Mouse (Mus musculus) urinary bladder, postnatal 36 days (tissue): ENCODE data around the gene Mss51.

ENCODE experiments used
- DNase-seq, 2 experiments: peaks; one replicate each; pipeline ENCODE4 v3.0.0; 2022; ENCODE audit warnings: low spot score in 2 of 2, mixed read lengths in 1 of 2

Mss51 gene

GRCm38 (mm10) chr14:20451765-20452331 lies 44.9 kb downstream of the Mss51 start, which contains the start of gene Cfap70:
Gene Cfap70, minus strand, starts transcription at chr14:20452226.
- peak; percentile 65 to 67 for DNase-seq

- no peak for DNase-seq
Observed at GRCm38 (mm10) chr14:20451302-20451701, 45.4 kb downstream of the Mss51 start.

GRCm38 (mm10) chr14:20447209-20447608 lies 49.5 kb downstream of the Mss51 start:
- DNase-seq, result no peak

- no peak for DNase-seq
Observed at GRCm38 (mm10) chr14:20442252-20442651, 54.4 kb downstream of the Mss51 start.

- DNase-seq, result no peak
Observed at GRCm38 (mm10) chr14:20436976-20437375, 59.7 kb downstream of the Mss51 start.
